Mouse (Mus musculus) lung, postnatal 14 days (tissue): ENCODE data around the gene Sin3a.

ENCODE experiments used
- DNase-seq: peaks from one replicate; pipeline ENCODE4 v3.0.0; 2021

Sin3a gene

GRCm38 (mm10) chr9:57071801-57072351, at the start of gene Sin3a:
TSS of gene Sin3a (plus strand) at chr9:57072040.
- peak; percentile 66 for DNase-seq

GRCm38 (mm10) chr9:57031756-57032155, 40.1 kb upstream of the Sin3a start:
- no peak for DNase-seq

- peak; percentile 77 for DNase-seq
Measured at GRCm38 (mm10) chr9:57056237-57056636, 15.6 kb upstream of the Sin3a start.

- no peak for DNase-seq
Measured at GRCm38 (mm10) chr9:57064164-57064563, 7.7 kb upstream of the Sin3a start.

GRCm38 (mm10) chr9:57068266-57068665, 3.6 kb upstream of the Sin3a start:
- DNase-seq: no peak

- no peak for DNase-seq
Measured at GRCm38 (mm10) chr9:57070262-57070661, 1.6 kb upstream of the Sin3a start.

- no peak for DNase-seq
Measured at GRCm38 (mm10) chr9:57070800-57071545, 867 bp upstream of the Sin3a start.

- no peak for DNase-seq
Measured at GRCm38 (mm10) chr9:57072526-57072988, 717 bp downstream of the Sin3a start.

GRCm38 (mm10) chr9:57072989-57073789, 1.3 kb downstream of the Sin3a start:
- peak; percentile 96 for DNase-seq

- DNase-seq: no peak
Measured at GRCm38 (mm10) chr9:57073790-57074094, 1.9 kb downstream of the Sin3a start.

- peak; percentile 26 for DNase-seq
Measured at GRCm38 (mm10) chr9:57074171-57074821, 2.5 kb downstream of the Sin3a start.

GRCm38 (mm10) chr9:57074822-57075603, 3.2 kb downstream of the Sin3a start:
- DNase-seq: peak; percentile 73

GRCm38 (mm10) chr9:57075681-57076381, 4.0 kb downstream of the Sin3a start:
- peak; percentile 98 for DNase-seq

- peak; percentile 86 for DNase-seq
Measured at GRCm38 (mm10) chr9:57076701-57077660, 5.1 kb downstream of the Sin3a start.

GRCm38 (mm10) chr9:57082236-57082635, 10.4 kb downstream of the Sin3a start:
- no peak for DNase-seq

- DNase-seq: no peak
Measured at GRCm38 (mm10) chr9:57117261-57117755, 45.5 kb downstream of the Sin3a start.

GRCm38 (mm10) chr9:57129641-57130040, 57.8 kb downstream of the Sin3a start:
- DNase-seq: no peak

GRCm38 (mm10) chr9:57130577-57131433, 59.0 kb downstream of the Sin3a start, which contains the start of gene Man2c1:
TSS of gene Man2c1 (plus strand) at chr9:57130690.
- peak; percentile 96 for DNase-seq

- DNase-seq: no peak
Measured at GRCm38 (mm10) chr9:57137246-57137645, 65.4 kb downstream of the Sin3a start.
